Mouse (Mus musculus) bone marrow macrophage, adult 2 months (primary cell): ENCODE results near the gene Ap3b1. TPM values are rescaled to one million over a fixed set of nuclear protein-coding genes. Genes with fewer than 3 reads are reported as not detected.

Source experiments
- H3K27ac ChIP-seq: 2 replicates; pipeline ENCODE4 v1.5.1; 2012; ENCODE audit warnings: low read depth, low read length; ENCODE audit not compliant: insufficient read depth
- H3K4me1 ChIP-seq: 2 replicates; pipeline ENCODE4 v1.6.1; 2012; ENCODE audit warnings: low read length; ENCODE audit not compliant: control insufficient read depth, insufficient read depth
- H3K4me3 ChIP-seq: 2 replicates; pipeline ENCODE4 v1.5.1; 2012; ENCODE audit warnings: mild to moderate bottlenecking, low read length, moderate library complexity; ENCODE audit not compliant: insufficient read depth
- CTCF ChIP-seq: IDR thresholded peaks from 2 replicates; pipeline ENCODE4 v1.5.1; 2012; ENCODE audit warnings: low read depth, mild to moderate bottlenecking, low read length, moderate library complexity
- POLR2A ChIP-seq: IDR thresholded peaks from 2 replicates; pipeline ENCODE4 v1.6.1; 2012; ENCODE audit warnings: mild to moderate bottlenecking, low read depth, low read length, borderline replicate concordance
- polyA plus RNA-seq: library from polyadenylated mRNA; stranded (reverse); fragments of >200 nt; gene quantifications from 2 replicates; pipeline ENCODE4 v1.2.4, GENCODE M21; 2012; ENCODE audit not compliant: missing spikeins, insufficient read depth, insufficient read length

Gene Ap3b1
- polyA plus RNA-seq, 1 experiment, result 77.7 TPM

- H3K27ac ChIP-seq, result no peak overlapping the region
- no peak overlapping the region for H3K4me3 ChIP-seq
- peaks cover 19% of the 10 kb centered on the region for H3K4me1 ChIP-seq
- TF ChIP-seq POLR2A (no peak), CTCF (no peak)
Observed at GRCm38 (mm10) chr13:94375526-94376390, 17.0 kb downstream of the Ap3b1 start.

GRCm38 (mm10) chr13:94379006-94379405 is 20.2 kb downstream of the Ap3b1 start:
- peaks cover 29% of the 10 kb centered on the region for H3K4me1 ChIP-seq
- H3K4me3 ChIP-seq, result no peak overlapping the region
- TF ChIP-seq CTCF (no peak), POLR2A (no peak)
- H3K27ac ChIP-seq, result no peak overlapping the region

- H3K4me3 ChIP-seq, result peak overlapping the region; percentile 43
- H3K27ac ChIP-seq, result peak overlapping the region; percentile 81
- peaks cover 34% of the 10 kb centered on the region for H3K4me1 ChIP-seq
Observed at GRCm38 (mm10) chr13:94381427-94381826, 22.7 kb downstream of the Ap3b1 start.

GRCm38 (mm10) chr13:94381829-94382675 is 23.3 kb downstream of the Ap3b1 start:
- Histone ChIP-seq H3K4me3 (peak overlapping the region; percentile 58), H3K4me1 (peaks cover 38% of the 10 kb centered on the region)
- TF ChIP-seq POLR2A, result no peak
- no peak for TF ChIP-seq CTCF

More at GRCm38 (mm10) chr13:94381427-94381826, 22.7 kb downstream of the Ap3b1 start:
- no peak for TF ChIP-seq POLR2A
- no peak for TF ChIP-seq CTCF

GRCm38 (mm10) chr13:94384931-94385570 is 26.3 kb downstream of the Ap3b1 start:
- Histone ChIP-seq H3K4me1 (peaks cover 46% of the 10 kb centered on the region), H3K4me3 (no peak overlapping the region), H3K27ac (no peak overlapping the region)
- TF ChIP-seq POLR2A (no peak), CTCF (no peak)

More at GRCm38 (mm10) chr13:94381829-94382675, 23.3 kb downstream of the Ap3b1 start:
- H3K27ac ChIP-seq, result peak overlapping the region; percentile 81

- Histone ChIP-seq H3K4me3 (no peak overlapping the region), H3K27ac (peak overlapping the region; percentile 43), H3K4me1 (peaks cover 53% of the 10 kb centered on the region)
- TF ChIP-seq CTCF, result no peak
- no peak for TF ChIP-seq POLR2A
Observed at GRCm38 (mm10) chr13:94388566-94388965, 29.8 kb downstream of the Ap3b1 start.

GRCm38 (mm10) chr13:94389541-94389940 is 30.8 kb downstream of the Ap3b1 start:
- Histone ChIP-seq H3K27ac (no peak overlapping the region), H3K4me1 (peaks cover 49% of the 10 kb centered on the region), H3K4me3 (no peak overlapping the region)
- no peak for TF ChIP-seq CTCF
- no peak for TF ChIP-seq POLR2A

- Histone ChIP-seq H3K4me3 (no peak overlapping the region), H3K27ac (no peak overlapping the region), H3K4me1 (peaks cover 39% of the 10 kb centered on the region)
- TF ChIP-seq POLR2A (no peak), CTCF (no peak)
Observed at GRCm38 (mm10) chr13:94392282-94392681, 33.5 kb downstream of the Ap3b1 start.

GRCm38 (mm10) chr13:94394486-94394885 is 35.7 kb downstream of the Ap3b1 start:
- Histone ChIP-seq H3K4me1 (peaks cover 24% of the 10 kb centered on the region), H3K4me3 (no peak overlapping the region), H3K27ac (no peak overlapping the region)
- TF ChIP-seq POLR2A (no peak), CTCF (no peak)

GRCm38 (mm10) chr13:94395763-94396162 is 37.0 kb downstream of the Ap3b1 start:
- no peak overlapping the region for H3K27ac ChIP-seq
- TF ChIP-seq POLR2A (no peak), CTCF (no peak)
- no peak overlapping the region for H3K4me3 ChIP-seq
- peaks cover 18% of the 10 kb centered on the region for H3K4me1 ChIP-seq
